8 mouse cellular contexts compared by ENCODE assay signal in the genomic region with DNA sequence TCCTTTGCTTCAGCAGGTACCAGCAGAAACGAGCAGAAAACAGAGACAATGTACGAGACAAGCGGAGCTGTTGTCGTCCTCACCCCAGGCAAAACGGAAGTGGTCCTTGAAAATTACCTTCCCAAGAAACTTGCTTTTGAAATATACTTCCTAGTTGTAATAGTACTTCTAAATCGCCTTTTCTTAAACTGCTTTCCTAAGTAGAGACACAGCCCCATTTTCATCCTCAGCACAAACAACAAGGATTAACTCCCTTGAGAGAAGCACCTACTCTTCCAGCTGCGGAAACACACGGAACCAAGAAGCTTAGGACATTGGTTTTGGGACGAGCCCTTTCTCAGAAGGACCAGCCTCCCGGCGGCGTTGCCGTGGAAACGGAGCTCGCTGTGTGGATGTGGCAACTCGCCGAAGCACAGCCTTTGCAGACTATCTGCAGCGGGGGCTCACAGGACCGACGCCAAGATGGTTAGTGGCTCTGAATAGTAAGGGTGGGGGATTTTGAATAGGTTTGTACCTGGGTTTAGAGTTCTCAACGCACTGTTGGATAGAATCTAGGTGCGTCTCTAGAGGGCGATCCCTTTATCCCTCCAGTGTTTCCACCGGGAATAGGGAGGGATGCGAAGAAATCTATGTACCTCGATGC. TPM values are rescaled to one million over a fixed set of nuclear protein-coding genes. Genes with fewer than 3 reads are reported as not detected.
A peak's percentile ranks its signal among the peaks of the same experiment; 100 is the strongest.
DNase-seq lines count a peak whose midpoint lies in the region; ATAC-seq and TF ChIP-seq lines count a peak whose summit lies in the region.

A gene (plus strand): TSS at position 341 of the 643 bp plus-strand sequence.

- 0 out of 2 replicates have a peak, but pooled peaks cover 3% of the 10 kb centered on the region for H3K4me1 ChIP-seq in heart, embryonic 12.5 days (replicated peaks)
- H3K4me1 ChIP-seq in kidney, postnatal 0 days (replicated peaks; ENCODE audit: insufficient read depth, low read length): peaks cover 4% of the 10 kb centered on the region; the same call in 1 of the 2 replicates
- 0 out of 2 replicates have a peak, but pooled peaks cover 5% of the 10 kb centered on the region for H3K4me1 ChIP-seq in liver, embryonic 11.5 days (replicated peaks; ENCODE audit: control insufficient read depth, insufficient read depth, low read length)
- H3K4me1 ChIP-seq in stomach, embryonic 14.5 days (ENCODE audit: control insufficient read depth, insufficient read depth, low read length): no peaks in the 10 kb centered on the region

- H3K4me2 ChIP-seq in heart, embryonic 12.5 days: peak within 1 kb of the TSS; percentile 70
- H3K4me2 ChIP-seq in kidney, postnatal 0 days (ENCODE audit: low read length): peak within 1 kb of the TSS; percentile 86
- peak within 1 kb of the TSS; percentile 87 for H3K4me2 ChIP-seq in liver, embryonic 11.5 days
- H3K4me2 ChIP-seq in stomach, embryonic 14.5 days (replicated peaks; ENCODE audit: low read depth, low read length): peak within 1 kb of the TSS; percentile 47

- peak within 1 kb of the TSS; percentile 43 for H3K9ac ChIP-seq in heart, embryonic 12.5 days
- H3K9ac ChIP-seq in kidney, postnatal 0 days (ENCODE audit: low read depth, low read length): peak within 1 kb of the TSS; percentile 70
- H3K9ac ChIP-seq in liver, embryonic 11.5 days (ENCODE audit: low read depth, low read length): peak within 1 kb of the TSS; percentile 70
- H3K9ac ChIP-seq in stomach, embryonic 14.5 days (replicated peaks; ENCODE audit: low read depth, low read length): peak within 1 kb of the TSS; percentile 43

- peaks cover 8% of the 10 kb centered on the region; the same call in 1 of the 2 replicates for H3K36me3 ChIP-seq in heart, embryonic 12.5 days
- 0 out of 2 replicates have a peak, but pooled peaks cover 5% of the 10 kb centered on the region for H3K36me3 ChIP-seq in kidney, postnatal 0 days (ENCODE audit: insufficient read depth, low read length)
- no peaks in the 10 kb centered on the region for H3K36me3 ChIP-seq in liver, embryonic 11.5 days (ENCODE audit: control insufficient read depth, insufficient read depth, low read length)
- no peaks in the 10 kb centered on the region for H3K36me3 ChIP-seq in stomach, embryonic 14.5 days (ENCODE audit: control insufficient read depth, insufficient read depth, low read length)

- TF ChIP-seq CTCF in kidney, postnatal 0 days (IDR thresholded peaks at IDR 0.05; ENCODE audit: low read depth): no peak

- no peaks in the 10 kb centered on the region for H3K9me3 ChIP-seq in heart, embryonic 12.5 days (replicated peaks)
- H3K9me3 ChIP-seq in kidney, postnatal 0 days (replicated peaks; ENCODE audit: low read length): no peaks in the 10 kb centered on the region
- H3K9me3 ChIP-seq in liver, embryonic 11.5 days (ENCODE audit: control insufficient read depth, low read length): no peaks in the 10 kb centered on the region
- H3K9me3 ChIP-seq in stomach, embryonic 14.5 days (ENCODE audit: control insufficient read depth, low read depth, low read length): no peaks in the 10 kb centered on the region

- H3K27me3 ChIP-seq in heart, embryonic 12.5 days (replicated peaks): no peaks in the 10 kb centered on the region
- H3K27me3 ChIP-seq in kidney, postnatal 0 days (ENCODE audit: insufficient read depth, low read length): no peaks in the 10 kb centered on the region
- no peaks in the 10 kb centered on the region for H3K27me3 ChIP-seq in liver, embryonic 11.5 days (replicated peaks; ENCODE audit: control insufficient read depth, insufficient read depth, low read length)
- no peaks in the 10 kb centered on the region for H3K27me3 ChIP-seq in stomach, embryonic 14.5 days (ENCODE audit: control insufficient read depth, insufficient read depth, low read length)

- DNase-seq in CD4-positive helper T cell, adult 2 months (ENCODE audit: low read depth, low spot score): peak; percentile 89
- DNase-seq in brain, embryonic 18.5 days (ENCODE audit: low read depth, low spot score): peak; percentile 76
- DNase-seq in kidney, postnatal 0 days (ENCODE audit: low spot score): peak; percentile 87
- peak; percentile 84 for DNase-seq in liver, embryonic 11.5 days (ENCODE audit: low spot score)
- DNase-seq in naive thymus-derived CD4-positive, alpha-beta T cell, adult 2 months (ENCODE audit: low read depth): peak; percentile 95

- H3K27ac ChIP-seq in heart, embryonic 12.5 days (ENCODE audit: poor library complexity, severe bottlenecking): no peak within 1 kb of the TSS
- peak within 1 kb of the TSS; percentile 64; the same call in 1 of the 2 replicates for H3K27ac ChIP-seq in kidney, postnatal 0 days
- no peak within 1 kb of the TSS; the same call in 1 of the 2 replicates for H3K27ac ChIP-seq in liver, embryonic 11.5 days (ENCODE audit: low read depth, low read length)
- no peak within 1 kb of the TSS for H3K27ac ChIP-seq in stomach, embryonic 14.5 days (ENCODE audit: low read length)

- under 1% methylated on average over 26 of the region's 26 CpGs for WGBS in heart, embryonic 12.5 days
- under 1% methylated on average over 26 of the region's 26 CpGs for WGBS in kidney, postnatal 0 days
- WGBS in liver, embryonic 11.5 days: under 1% methylated on average over 26 of the region's 26 CpGs
- WGBS in stomach, embryonic 14.5 days: under 1% methylated on average over 26 of the region's 26 CpGs

- ATAC-seq in erythroid progenitor cell, adult 5-6 weeks (replicated peaks; ENCODE audit: low FRiP score, poor library complexity, severe bottlenecking): peak; percentile 100
- peak; percentile 91 for ATAC-seq in heart, embryonic 12.5 days (ENCODE audit: insufficient number of reproducible peaks, low FRiP score)
- ATAC-seq in kidney, postnatal 0 days (replicated peaks; ENCODE audit: low FRiP score, low read depth): peak; percentile 90
- peak; percentile 89 for ATAC-seq in liver, embryonic 11.5 days (replicated peaks; ENCODE audit: low FRiP score)
- ATAC-seq in stomach, embryonic 14.5 days (ENCODE audit: insufficient number of reproducible peaks, insufficient read depth, low FRiP score, low read depth): peak; percentile 89

- H3K4me3 ChIP-seq in heart, embryonic 12.5 days: peak within 1 kb of the TSS; percentile 60
- H3K4me3 ChIP-seq in kidney, postnatal 0 days (replicated peaks; ENCODE audit: low read depth, low read length): peak within 1 kb of the TSS; percentile 55
- peak within 1 kb of the TSS; percentile 55 for H3K4me3 ChIP-seq in liver, embryonic 11.5 days (ENCODE audit: low read depth, low read length)
- H3K4me3 ChIP-seq in stomach, embryonic 14.5 days (ENCODE audit: low read depth, low read length): peak within 1 kb of the TSS; percentile 45

RNA-seq across cellular contexts. Expression of the gene that starts here (rescaled TPM):
- 0.72 TPM in 1 of 2 replicates, not detected in the other for total RNA-seq in erythroid progenitor cell, adult 5-6 weeks (2015; ENCODE audit: low replicate concordance)
- total RNA-seq in erythroid progenitor cell, adult 5-6 weeks (2017; ENCODE audit: low replicate concordance): not detected in 2 replicates
- polyA plus RNA-seq in heart, embryonic 12.5 days (2016; fragmentation: Nextera tagmentation; extraction: Ambion mirVana): 3.4 and 3.5 TPM in 2 replicates
- polyA plus RNA-seq in kidney, postnatal 0 days (2015; fragmentation: Nextera tagmentation; extraction: Ambion mirVana): 4.3 and 5.1 TPM in 2 replicates
- polyA plus RNA-seq in liver, embryonic 11.5 days (2014; fragmentation: Nextera tagmentation; extraction: Ambion mirVana): 3.3 and 3.8 TPM in 2 replicates
- polyA plus RNA-seq in stomach, embryonic 14.5 days (2014; fragmentation: Nextera tagmentation; extraction: Ambion mirVana): 6.9 and 9.2 TPM in 2 replicates

Comparison
In these comparisons a context has a peak if more than half of its experiments do, and no peak if none do; other contexts are left out.
1. Peak in ATAC-seq in erythroid progenitor cell, adult 5-6 weeks; RNA of the gene not detected or under 1 TPM.